Mouse (Mus musculus): ENCODE data around the gene Slc17a1. TPM values are rescaled to one million over a fixed set of nuclear protein-coding genes. Genes with fewer than 3 reads are reported as not detected.

The Slc17a1 gene
- polyA plus RNA-seq, 1 experiment from 2014 or later: not detected

DNA sequence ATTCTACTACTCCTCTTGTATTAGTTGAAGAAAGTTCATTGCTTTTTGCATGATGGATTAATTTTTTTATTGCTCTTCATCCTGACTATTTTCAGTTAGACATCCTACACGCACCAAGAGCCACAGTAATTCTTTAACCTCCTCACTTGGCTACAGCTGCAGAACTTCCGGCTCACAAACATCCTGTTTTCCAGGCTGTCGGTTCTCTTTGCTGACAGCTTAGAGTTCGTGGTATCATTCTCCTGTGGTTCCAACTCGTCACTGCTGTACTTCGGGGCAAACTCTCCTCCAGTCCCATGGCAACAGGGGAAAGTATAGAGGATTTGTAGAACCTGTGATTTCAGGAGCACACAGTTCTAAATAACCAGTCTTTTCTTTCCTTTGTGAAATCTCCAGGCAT lies 30.7 kb downstream of the Slc17a1 start:
- DNase-seq (ENCODE audit: low spot score) (peak; percentile 34), ATAC-seq (no peak)
- H3K9me3 ChIP-seq (ENCODE audit: low read length): no peaks in the 10 kb centered on the region
- H3K27ac ChIP-seq (ENCODE audit: low read length): no peak overlapping the region
- H3K4me2 ChIP-seq (replicated peaks; ENCODE audit: low read depth, low read length): no peak overlapping the region
- H3K9ac ChIP-seq (replicated peaks; ENCODE audit: low read depth): no peak overlapping the region
- no peaks in the 10 kb centered on the region for H3K36me3 ChIP-seq (ENCODE audit: insufficient read depth, low read length)
- TF ChIP-seq CTCF (IDR thresholded peaks at IDR 0.05): no peak
- TF ChIP-seq EP300 (IDR thresholded peaks at IDR 0.05): no peak
- no peaks in the 10 kb centered on the region for H3K27me3 ChIP-seq (replicated peaks; ENCODE audit: insufficient read depth, low read length)
- no peak overlapping the region for H3K4me3 ChIP-seq (ENCODE audit: low read depth, low read length)
- 28% methylated on average over 6 of the region's 6 CpGs for whole genome bisulfite sequencing
- no peaks in the 10 kb centered on the region for H3K4me1 ChIP-seq (ENCODE audit: insufficient read depth, low read depth, low read length)

- WGBS: 87% methylated on average over 5 of the region's 5 CpGs
- no peak for ATAC-seq
- no peak overlapping the region for H3K4me2 ChIP-seq (replicated peaks; ENCODE audit: low read depth, low read length)
Observed at GRCm38 (mm10) chr13:23906906-23907305, 39.4 kb downstream of the Slc17a1 start.

DNA sequence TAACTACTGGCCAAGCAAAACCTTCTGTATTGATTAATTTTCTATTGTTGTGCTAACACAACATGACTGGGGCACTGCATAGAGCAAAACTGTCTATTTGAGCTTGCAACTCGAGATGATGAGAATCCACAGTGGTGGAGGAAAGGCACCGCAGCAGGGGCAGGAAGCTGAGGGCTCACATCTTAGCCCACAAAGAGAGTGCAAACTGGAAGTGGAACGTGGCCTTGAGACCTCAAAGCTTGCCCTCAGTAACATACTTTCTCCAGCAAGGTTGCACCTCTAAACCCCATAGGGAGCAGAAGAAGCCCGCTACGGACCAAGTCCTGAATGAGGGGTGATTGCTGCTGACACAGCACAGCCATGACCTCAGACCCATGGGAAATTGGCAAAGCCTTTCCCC lies 42.6 kb downstream of the Slc17a1 start:
- H3K9me3 ChIP-seq (ENCODE audit: low read length): no peaks in the 10 kb centered on the region

More at GRCm38 (mm10) chr13:23906906-23907305, 39.4 kb downstream of the Slc17a1 start:
- Histone ChIP-seq H3K9ac (replicated peaks; ENCODE audit: low read depth) (no peak overlapping the region), H3K4me1 (ENCODE audit: insufficient read depth, low read depth, low read length) (no peaks in the 10 kb centered on the region), H3K27ac (ENCODE audit: low read length) (no peak overlapping the region), H3K9me3 (ENCODE audit: low read length) (no peaks in the 10 kb centered on the region), H3K27me3 (replicated peaks; ENCODE audit: insufficient read depth, low read length) (no peaks in the 10 kb centered on the region), H3K4me3 (ENCODE audit: low read depth, low read length) (no peak overlapping the region), H3K36me3 (ENCODE audit: insufficient read depth, low read length) (no peaks in the 10 kb centered on the region)
- no peak for DNase-seq (ENCODE audit: low spot score)
- TF ChIP-seq EP300 (IDR thresholded peaks at IDR 0.05): no peak
- no peak for TF ChIP-seq CTCF (IDR thresholded peaks at IDR 0.05)

DNA sequence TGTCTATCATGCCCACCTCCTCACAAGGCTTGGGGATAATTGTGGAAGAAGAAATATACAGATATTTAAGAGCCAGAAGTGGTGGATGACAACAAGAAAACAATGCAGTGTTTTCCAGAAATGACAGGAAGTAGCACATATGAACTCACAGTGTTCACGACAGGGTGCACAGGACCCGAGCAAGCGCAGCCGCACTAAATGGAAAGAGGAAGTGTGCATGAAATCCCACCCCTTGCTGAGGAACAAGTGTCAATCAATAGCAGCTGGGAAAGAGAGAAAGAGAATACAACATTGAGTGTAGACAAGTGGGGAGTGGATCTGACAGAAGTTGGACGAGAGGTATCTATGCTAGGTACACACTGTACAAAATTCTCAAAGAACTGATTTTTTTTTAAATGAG lies 43.8 kb downstream of the Slc17a1 start:
- Histone ChIP-seq H3K27ac (ENCODE audit: low read length) (no peak overlapping the region), H3K9me3 (ENCODE audit: low read length) (no peaks in the 10 kb centered on the region), H3K4me3 (ENCODE audit: low read depth, low read length) (no peak overlapping the region), H3K36me3 (ENCODE audit: insufficient read depth, low read length) (no peaks in the 10 kb centered on the region), H3K4me1 (ENCODE audit: insufficient read depth, low read depth, low read length) (no peaks in the 10 kb centered on the region), H3K27me3 (replicated peaks; ENCODE audit: insufficient read depth, low read length) (no peaks in the 10 kb centered on the region), H3K4me2 (replicated peaks; ENCODE audit: low read depth, low read length) (no peak overlapping the region), H3K9ac (replicated peaks; ENCODE audit: low read depth) (no peak overlapping the region)
- DNase-seq (ENCODE audit: low spot score) (no peak), ATAC-seq (no peak)
- TF ChIP-seq EP300 (IDR thresholded peaks at IDR 0.05) (no peak), CTCF (IDR thresholded peaks at IDR 0.05) (no peak)
- WGBS: 73% methylated on average over 5 of the region's 5 CpGs

More for the DNA sequence above, 42.6 kb downstream of the Slc17a1 start:
- Histone ChIP-seq H3K36me3 (ENCODE audit: insufficient read depth, low read length) (no peaks in the 10 kb centered on the region), H3K9ac (replicated peaks; ENCODE audit: low read depth) (no peak overlapping the region), H3K4me3 (ENCODE audit: low read depth, low read length) (no peak overlapping the region), H3K27ac (ENCODE audit: low read length) (no peak overlapping the region), H3K4me1 (ENCODE audit: insufficient read depth, low read depth, low read length) (no peaks in the 10 kb centered on the region), H3K27me3 (replicated peaks; ENCODE audit: insufficient read depth, low read length) (no peaks in the 10 kb centered on the region), H3K4me2 (replicated peaks; ENCODE audit: low read depth, low read length) (no peak overlapping the region)
- WGBS: 64% methylated on average over 5 of the region's 5 CpGs
- no peak for DNase-seq (ENCODE audit: low spot score)
- TF ChIP-seq CTCF (IDR thresholded peaks at IDR 0.05) (no peak), EP300 (IDR thresholded peaks at IDR 0.05) (no peak)
- no peak for ATAC-seq

GRCm38 (mm10) chr13:23913791-23914306 lies 46.3 kb downstream of the Slc17a1 start:
- DNase-seq (ENCODE audit: low spot score): peak; percentile 62
- no peaks in the 10 kb centered on the region for H3K27me3 ChIP-seq (replicated peaks; ENCODE audit: insufficient read depth, low read length)
- H3K36me3 ChIP-seq (ENCODE audit: insufficient read depth, low read length): no peaks in the 10 kb centered on the region
- no peak overlapping the region for H3K27ac ChIP-seq (ENCODE audit: low read length)
- H3K9me3 ChIP-seq (ENCODE audit: low read length): no peaks in the 10 kb centered on the region
- 41% methylated on average over 6 of the region's 6 CpGs for WGBS
- peak; percentile 62 for ATAC-seq
- no peak overlapping the region for H3K4me3 ChIP-seq (ENCODE audit: low read depth, low read length)
- no peaks in the 10 kb centered on the region for H3K4me1 ChIP-seq (ENCODE audit: insufficient read depth, low read depth, low read length)
- no peak overlapping the region for H3K9ac ChIP-seq (replicated peaks; ENCODE audit: low read depth)
- TF ChIP-seq EP300 (IDR thresholded peaks at IDR 0.05) (no peak), CTCF (IDR thresholded peaks at IDR 0.05) (no peak)
- no peak overlapping the region for H3K4me2 ChIP-seq (replicated peaks; ENCODE audit: low read depth, low read length)

- Histone ChIP-seq H3K4me2 (replicated peaks; ENCODE audit: low read depth, low read length) (no peak within 1 kb of the TSS), H3K4me1 (ENCODE audit: insufficient read depth, low read depth, low read length) (no peaks in the 10 kb centered on the region), H3K9ac (replicated peaks; ENCODE audit: low read depth) (no peak within 1 kb of the TSS), H3K9me3 (ENCODE audit: low read length) (no peaks in the 10 kb centered on the region), H3K27ac (ENCODE audit: low read length) (no peak within 1 kb of the TSS), H3K4me3 (ENCODE audit: low read depth, low read length) (no peak within 1 kb of the TSS), H3K27me3 (replicated peaks; ENCODE audit: insufficient read depth, low read length) (no peaks in the 10 kb centered on the region), H3K36me3 (ENCODE audit: insufficient read depth, low read length) (no peaks in the 10 kb centered on the region)
- 49% methylated on average over 9 of the region's 9 CpGs for WGBS
- no peak for TF ChIP-seq EP300 (IDR thresholded peaks at IDR 0.05)
- TF ChIP-seq CTCF (IDR thresholded peaks at IDR 0.05): no peak
- DNase-seq (ENCODE audit: low spot score) (no peak), ATAC-seq (no peak)
Observed at GRCm38 (mm10) chr13:23914376-23915167, 47.0 kb downstream of the Slc17a1 start, which contains the start of gene Slc17a4. TSS of gene Slc17a4 (minus strand) at chr13:23915009.
